Mouse (Mus musculus) stomach, postnatal 0 days (tissue): ENCODE data around the gene Olfr374. TPM values are rescaled to one million over a fixed set of nuclear protein-coding genes. Genes with fewer than 3 reads are reported as not detected.
"Not testable (repeated sequence)": the region's sequence is repeated elsewhere in the genome, so short reads cannot be mapped to it uniquely, and the experiment has no call there.

Experiments
- ATAC-seq: fragments of 200-750 bp; cut with Nextera tagmentation; 2 replicates; pipeline ENCODE4 v1.8.0; 2017; ENCODE audit not compliant: low FRiP score, low TSS enrichment
- DNase-seq: peaks from one replicate; pipeline ENCODE4 v3.0.0-alpha.2; 2016; ENCODE audit warnings: low spot score
- H3K27ac ChIP-seq: fragments of 300-500 bp; sonication (generic); replicated peaks from 2 replicates; pipeline ENCODE4 v1.5.1; 2014; ENCODE audit warnings: mild to moderate bottlenecking, control low read depth
- H3K27me3 ChIP-seq: fragments of 300-500 bp; sonication (generic); 2 replicates; pipeline ENCODE4 v1.6.1; 2014; ENCODE audit warnings: low read length; ENCODE audit not compliant: control insufficient read depth, insufficient read depth
- H3K36me3 ChIP-seq: fragments of 300-500 bp; sonication (generic); 2 replicates; pipeline ENCODE4 v1.6.1; 2014; ENCODE audit warnings: low read length, mixed read lengths; ENCODE audit not compliant: control insufficient read depth, insufficient read depth
- H3K4me1 ChIP-seq: fragments of 300-500 bp; sonication (generic); replicated peaks from 2 replicates; pipeline ENCODE4 v1.6.1; 2014; ENCODE audit warnings: antibody characterized with exemption; ENCODE audit not compliant: control insufficient read depth, insufficient read depth
- H3K4me2 ChIP-seq: fragments of 300-500 bp; sonication (generic); replicated peaks from 2 replicates; pipeline ENCODE4 v1.6.1; 2014; ENCODE audit warnings: low read depth, mild to moderate bottlenecking, control low read depth, moderate library complexity
- H3K4me3 ChIP-seq: fragments of 300-500 bp; sonication (generic); 2 replicates; pipeline ENCODE4 v1.5.1; 2014; ENCODE audit warnings: low read depth, low read length, control low read depth
- H3K9ac ChIP-seq: fragments of 300-500 bp; sonication (generic); 2 replicates; pipeline ENCODE4 v1.6.1; 2014; ENCODE audit warnings: mild to moderate bottlenecking, low read length, control low read depth, mixed read lengths
- H3K9me3 ChIP-seq: fragments of 300-500 bp; sonication (generic); 2 replicates; pipeline ENCODE4 v1.6.1; 2016; ENCODE audit warnings: low read length; ENCODE audit not compliant: control insufficient read depth
- CTCF ChIP-seq: IDR thresholded peaks from 2 replicates; pipeline ENCODE4 v1.5.1; 2016; ENCODE audit warnings: antibody characterized with exemption, low read depth, mild to moderate bottlenecking, moderate library complexity
- EP300 ChIP-seq: optimal IDR thresholded peaks from 2 replicates; pipeline ENCODE3; 2016; ENCODE audit warnings: antibody characterized with exemption
- WGBS: fragments of 180-500 bp; shearing (Covaris S2); extraction: QIAGEN DNeasy Blood & Tissue Kit; methylation state at CpG from one replicate; pipeline ENCODE4 v1.1.7; 2014; 5-methylcytosine and 5-hydroxymethylcytosine counted together
- polyA plus RNA-seq: library from polyadenylated mRNA; unstranded; fragments of >200 nt; fragmentation: Nextera tagmentation; extraction: Ambion mirVana; gene quantifications from 2 replicates; pipeline ENCODE4 v1.2.1, GENCODE M21; 2015

Gene Olfr374
- 0.06 TPM in 1 of 2 replicates, not detected in the other for polyA plus RNA-seq

- WGBS = 87% methylated on average over 3 of the region's 3 CpGs
- H3K27me3 ChIP-seq = no peaks in the 10 kb centered on the region
- H3K27ac ChIP-seq = no peak within 1 kb of the TSS
- TF ChIP-seq EP300 (no peak), CTCF (no peak)
- H3K4me2 ChIP-seq = no peak within 1 kb of the TSS
- no peaks in the 10 kb centered on the region for H3K36me3 ChIP-seq
- H3K4me3 ChIP-seq = no peak within 1 kb of the TSS
- H3K9me3 ChIP-seq = no peaks in the 10 kb centered on the region
- DNase-seq (no peak), ATAC-seq (no peak)
- no peaks in the 10 kb centered on the region for H3K4me1 ChIP-seq
- no peak within 1 kb of the TSS for H3K9ac ChIP-seq
Observed at GRCm38 (mm10) chr8:72106740-72107139, at the start of gene Olfr374. TSS of gene Olfr374 (plus strand) at chr8:72107040.

- H3K4me1 ChIP-seq, ATAC-seq, H3K9me3 ChIP-seq, H3K4me3 ChIP-seq, H3K36me3 ChIP-seq, H3K9ac ChIP-seq, H3K27ac ChIP-seq, H3K27me3 ChIP-seq, DNase-seq, H3K4me2 ChIP-seq: not testable (repeated sequence)
- WGBS = 95% methylated on average over 3 of the region's 4 CpGs
Observed at GRCm38 (mm10) chr8:72057643-72058042, 49.2 kb upstream of the Olfr374 start.

GRCm38 (mm10) chr8:72066819-72067399 lies 39.9 kb upstream of the Olfr374 start:
- not testable (repeated sequence) for H3K27me3 ChIP-seq, H3K9ac ChIP-seq, H3K4me2 ChIP-seq, H3K4me3 ChIP-seq, H3K36me3 ChIP-seq, H3K9me3 ChIP-seq, H3K27ac ChIP-seq, H3K4me1 ChIP-seq, DNase-seq
- peak; percentile 40; the same call in 1 of the 2 replicates for ATAC-seq
- 71% methylated on average over 1 of the region's 1 CpGs for WGBS

- ATAC-seq, H3K9ac ChIP-seq, H3K27ac ChIP-seq, H3K36me3 ChIP-seq, H3K4me2 ChIP-seq, DNase-seq, H3K27me3 ChIP-seq, H3K4me1 ChIP-seq, H3K9me3 ChIP-seq, H3K4me3 ChIP-seq: not testable (repeated sequence)
Observed at GRCm38 (mm10) chr8:72082877-72083276, 24.0 kb upstream of the Olfr374 start, which contains the start of gene Olfr373. TSS of gene Olfr373 (plus strand) at chr8:72083177.

GRCm38 (mm10) chr8:72084744-72085143 lies 22.1 kb upstream of the Olfr374 start:
- Histone ChIP-seq H3K9ac (no peak overlapping the region), H3K36me3 (no peaks in the 10 kb centered on the region), H3K27me3 (no peaks in the 10 kb centered on the region), H3K4me1 (no peaks in the 10 kb centered on the region), H3K27ac (no peak overlapping the region), H3K9me3 (no peaks in the 10 kb centered on the region), H3K4me3 (no peak overlapping the region), H3K4me2 (no peak overlapping the region)
- no peak for DNase-seq
- TF ChIP-seq CTCF (no peak), EP300 (no peak)
- no peak for ATAC-seq
- WGBS = 71% methylated on average over 5 of the region's 5 CpGs

- H3K9ac ChIP-seq, DNase-seq, ATAC-seq, H3K27ac ChIP-seq, H3K4me2 ChIP-seq, H3K4me3 ChIP-seq, H3K36me3 ChIP-seq, H3K9me3 ChIP-seq, H3K4me1 ChIP-seq, H3K27me3 ChIP-seq: not testable (repeated sequence)
- 66% methylated on average over 3 of the region's 3 CpGs for WGBS
- TF ChIP-seq CTCF = peak; percentile 25
Observed at GRCm38 (mm10) chr8:72087611-72088010, 19.2 kb upstream of the Olfr374 start.

GRCm38 (mm10) chr8:72096721-72097120 lies 10.1 kb upstream of the Olfr374 start:
- not testable (repeated sequence) for H3K9ac ChIP-seq, ATAC-seq, H3K36me3 ChIP-seq, DNase-seq, H3K4me3 ChIP-seq, H3K27ac ChIP-seq, H3K9me3 ChIP-seq, H3K4me2 ChIP-seq, H3K4me1 ChIP-seq, H3K27me3 ChIP-seq

GRCm38 (mm10) chr8:72099377-72100103 lies 7.3 kb upstream of the Olfr374 start:
- 55% methylated on average over 6 of the region's 7 CpGs for WGBS
- H3K27me3 ChIP-seq, H3K36me3 ChIP-seq, H3K4me1 ChIP-seq, H3K9ac ChIP-seq, ATAC-seq, H3K27ac ChIP-seq, H3K4me3 ChIP-seq, H3K9me3 ChIP-seq, H3K4me2 ChIP-seq: not testable (repeated sequence)
- DNase-seq = peak; percentile 16
